Mouse (Mus musculus) heart, embryonic 16.5 days (tissue): ENCODE data around the gene Cercam. TPM values are rescaled to one million over a fixed set of nuclear protein-coding genes. Genes with fewer than 3 reads are reported as not detected.
A peak's percentile ranks its signal among the peaks of the same experiment; 100 is the strongest.

Experiments
- ATAC-seq: fragments of 200-750 bp; cut with Nextera tagmentation; replicated peaks from 2 replicates; pipeline ENCODE4 v1.8.0; 2017; ENCODE audit warnings: moderate number of reproducible peaks; ENCODE audit not compliant: insufficient read depth, low FRiP score; ENCODE audit errors: extremely low read depth
- H3K27ac ChIP-seq: fragments of 300-500 bp; sonication (generic); 2 replicates; pipeline ENCODE4 v1.5.1; 2014; ENCODE audit warnings: mild to moderate bottlenecking, low read length, control low read depth, moderate library complexity
- H3K27me3 ChIP-seq: fragments of 300-500 bp; sonication (generic); 2 replicates; pipeline ENCODE4 v1.6.1; 2014; ENCODE audit warnings: low read length, mixed read lengths; ENCODE audit not compliant: control insufficient read depth, insufficient read depth
- H3K36me3 ChIP-seq: fragments of 300-500 bp; sonication (generic); 2 replicates; pipeline ENCODE4 v1.6.1; 2014; ENCODE audit not compliant: control insufficient read depth, insufficient read depth
- H3K4me1 ChIP-seq: fragments of 300-500 bp; sonication (generic); 2 replicates; pipeline ENCODE4 v1.6.1; 2014; ENCODE audit warnings: low read length, mixed read lengths; ENCODE audit not compliant: control insufficient read depth, insufficient read depth
- H3K4me2 ChIP-seq: fragments of 300-500 bp; sonication (generic); 2 replicates; pipeline ENCODE4 v1.6.1; 2014; ENCODE audit warnings: low read depth, mild to moderate bottlenecking, control low read depth, low read length
- H3K4me3 ChIP-seq: fragments of 300-500 bp; sonication (generic); 2 replicates; pipeline ENCODE4 v1.5.1; 2014; ENCODE audit warnings: mild to moderate bottlenecking, control low read depth, low read length
- H3K9ac ChIP-seq: fragments of 300-500 bp; sonication (generic); 2 replicates; pipeline ENCODE4 v1.6.1; 2014; ENCODE audit warnings: low read length, control low read depth
- H3K9me3 ChIP-seq: fragments of 300-500 bp; sonication (generic); replicated peaks from 2 replicates; pipeline ENCODE4 v1.6.1; 2016; ENCODE audit warnings: low read length; ENCODE audit not compliant: control insufficient read depth
- WGBS: fragments of 180-500 bp; shearing (Covaris S2); extraction: QIAGEN DNeasy Blood & Tissue Kit; methylation state at CpG from one replicate; pipeline ENCODE4 v1.1.7; 2014; 5-methylcytosine and 5-hydroxymethylcytosine counted together
- polyA plus RNA-seq: library from polyadenylated mRNA; unstranded; fragments of >200 nt; fragmentation: Nextera tagmentation; extraction: Ambion mirVana; gene quantifications from 2 replicates; pipeline ENCODE4 v1.2.1, GENCODE M21; 2015

Cercam gene
- polyA plus RNA-seq, 1 experiment from 2014 or later = 21.5 TPM

DNA sequence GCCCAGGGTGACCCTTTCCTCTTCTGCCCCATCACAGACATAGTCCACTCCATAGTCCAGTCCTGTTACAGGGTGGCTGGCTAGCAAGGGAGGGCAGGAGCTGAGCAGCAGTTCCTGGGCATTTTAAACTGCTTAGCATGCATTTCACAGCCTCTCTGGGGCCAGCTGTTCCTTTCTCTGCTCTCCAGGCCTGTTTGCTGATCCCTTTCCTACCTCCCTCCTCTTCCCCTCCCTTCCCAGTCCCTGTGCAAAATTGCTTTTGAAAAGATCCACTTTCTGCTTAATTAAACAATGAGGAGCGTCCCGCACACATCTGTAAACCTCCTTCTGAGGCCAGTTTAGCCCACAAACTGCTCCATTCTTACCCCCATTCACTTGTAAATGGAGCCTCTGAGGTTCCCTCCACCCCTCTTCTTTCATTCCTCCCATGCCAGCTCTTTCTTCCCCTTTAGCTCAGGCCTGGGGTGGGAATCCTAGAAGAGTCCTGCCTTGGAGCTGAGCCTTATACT is 33.5 kb upstream of the Cercam start:
- ATAC-seq = no peak
- Histone ChIP-seq H3K36me3 (peaks cover 8% of the 10 kb centered on the region), H3K4me1 (no peaks in the 10 kb centered on the region)

DNA sequence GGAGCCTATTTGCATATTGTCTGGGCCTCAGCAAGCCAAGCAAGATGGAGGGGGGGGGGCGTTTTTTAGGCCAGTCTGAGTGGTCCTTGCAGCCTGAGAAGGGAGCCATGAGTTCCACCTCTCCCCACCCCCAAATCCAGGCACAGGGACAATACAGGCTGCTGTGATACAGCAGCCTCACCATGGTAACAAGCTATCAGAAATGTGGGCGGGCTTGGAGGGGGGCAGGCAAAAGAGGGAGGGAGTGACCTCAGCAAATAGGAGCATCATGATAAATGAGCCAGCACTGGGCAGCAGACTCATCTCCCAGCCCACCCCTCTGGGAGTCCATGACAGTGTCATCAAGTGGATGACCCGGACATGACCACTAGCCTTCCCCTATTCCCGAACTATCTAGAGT is 29.5 kb upstream of the Cercam start:
- H3K4me1 ChIP-seq = no peaks in the 10 kb centered on the region
- no peak overlapping the region for H3K4me2 ChIP-seq
- no peak overlapping the region for H3K27ac ChIP-seq
- H3K4me3 ChIP-seq = no peak overlapping the region
- no peaks in the 10 kb centered on the region for H3K9me3 ChIP-seq
- H3K9ac ChIP-seq = no peak overlapping the region
- 52% methylated on average over 4 of the region's 4 CpGs for WGBS
- H3K36me3 ChIP-seq = peaks cover 18% of the 10 kb centered on the region
- H3K27me3 ChIP-seq = peaks cover 14% of the 10 kb centered on the region
- ATAC-seq = no peak

More for the DNA sequence above, 33.5 kb upstream of the Cercam start:
- Histone ChIP-seq H3K4me2 (no peak overlapping the region), H3K27me3 (no peaks in the 10 kb centered on the region), H3K4me3 (no peak overlapping the region), H3K9ac (no peak overlapping the region), H3K27ac (no peak overlapping the region), H3K9me3 (no peaks in the 10 kb centered on the region)
- 73% methylated on average over 2 of the region's 2 CpGs for WGBS

DNA sequence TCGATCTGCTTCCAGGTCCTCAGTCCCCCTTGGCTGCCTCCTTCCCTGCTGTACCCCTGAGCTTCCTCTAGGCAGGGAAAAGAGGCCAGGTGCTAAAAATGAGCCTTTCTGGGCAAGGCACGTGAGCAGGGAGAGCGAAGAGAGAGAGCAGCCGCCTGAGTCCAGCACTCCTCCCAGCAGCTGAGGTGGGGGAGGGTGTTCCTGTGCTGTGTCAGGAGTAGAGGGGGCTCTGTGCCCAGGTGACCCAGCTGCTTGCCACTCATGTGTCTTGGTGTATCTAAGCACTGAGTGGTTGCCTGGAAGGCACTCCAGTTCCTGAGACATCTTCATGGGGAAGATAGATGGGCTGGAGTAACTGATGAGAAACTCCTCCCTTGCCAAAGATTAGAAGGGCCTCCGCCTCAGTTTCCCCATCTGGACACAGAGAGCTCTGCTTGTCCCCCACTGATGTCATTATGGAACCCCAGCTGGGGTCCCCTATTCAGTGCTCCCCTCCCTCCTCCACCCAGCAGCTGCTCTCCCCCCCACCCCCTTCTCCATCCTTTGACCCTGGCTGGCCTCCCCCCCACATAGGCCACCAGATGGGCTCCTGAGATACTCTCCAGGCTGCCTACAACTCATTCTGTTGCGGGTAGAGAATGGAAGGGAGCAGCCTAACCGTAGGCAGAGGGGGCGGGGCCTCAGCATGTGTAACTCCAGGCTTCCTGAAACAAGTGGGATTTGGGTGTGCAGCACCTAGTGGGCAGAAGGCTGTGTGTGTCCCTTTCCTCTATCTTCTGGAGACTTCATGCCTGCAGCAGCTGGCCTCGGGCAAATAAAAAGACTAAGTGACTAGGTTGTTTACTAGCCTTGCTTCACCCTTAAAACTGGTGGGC is 25.5 kb upstream of the Cercam start:
- H3K9ac ChIP-seq = no peak overlapping the region
- no peak overlapping the region for H3K4me2 ChIP-seq
- no peak overlapping the region for H3K4me3 ChIP-seq
- H3K27me3 ChIP-seq = peaks cover 45% of the 10 kb centered on the region
- no peaks in the 10 kb centered on the region for H3K9me3 ChIP-seq
- 73% methylated on average over 9 of the region's 9 CpGs for WGBS
- no peak for ATAC-seq
- H3K36me3 ChIP-seq = peaks cover 15% of the 10 kb centered on the region
- H3K27ac ChIP-seq = no peak overlapping the region
- H3K4me1 ChIP-seq = 0 out of 2 replicates have a peak, but pooled peaks cover 3% of the 10 kb centered on the region

DNA sequence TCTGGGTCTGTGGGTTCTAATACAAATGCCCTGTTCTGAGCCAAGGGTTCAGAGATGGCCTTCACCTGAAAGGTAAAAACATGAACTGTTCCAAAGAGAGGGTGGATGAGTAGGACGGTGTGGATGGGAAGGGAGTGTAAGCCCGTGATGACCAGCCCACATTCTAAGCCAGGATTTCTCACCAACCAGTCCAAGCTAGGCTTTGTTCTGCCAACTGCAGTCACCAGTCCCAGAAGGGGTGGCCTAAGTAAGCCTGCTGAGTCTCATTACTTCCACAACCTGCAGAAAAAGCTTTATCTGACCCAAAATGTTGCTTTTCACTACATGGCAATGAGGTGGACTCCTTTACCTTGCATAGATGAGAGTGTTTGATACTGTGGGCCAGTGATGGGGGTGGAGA is 24.8 kb upstream of the Cercam start:
- H3K9ac ChIP-seq = no peak overlapping the region

DNA sequence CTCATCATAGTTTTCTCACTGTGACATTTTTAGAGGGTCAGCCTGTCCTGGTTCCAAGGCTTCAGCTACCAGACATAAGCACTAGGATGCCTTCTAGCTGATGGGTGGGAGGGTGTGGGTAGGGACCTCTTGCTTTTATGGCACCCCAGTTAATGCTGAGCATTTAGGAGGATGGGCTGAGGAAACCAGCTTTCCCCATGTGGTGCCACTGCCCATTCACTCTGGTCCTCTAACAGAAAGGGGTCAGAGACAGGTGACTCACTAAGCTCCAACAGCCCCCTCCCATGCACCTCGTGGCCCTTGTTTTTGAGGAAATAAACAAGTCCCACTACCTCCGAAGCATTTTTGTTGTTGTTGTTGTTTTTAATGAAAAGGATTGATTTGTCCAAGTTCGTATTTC is 24.3 kb upstream of the Cercam start:
- peaks cover 45% of the 10 kb centered on the region for H3K27me3 ChIP-seq

More for the DNA sequence above, 24.8 kb upstream of the Cercam start:
- Histone ChIP-seq H3K4me3 (no peak overlapping the region), H3K4me2 (no peak overlapping the region), H3K27me3 (peaks cover 45% of the 10 kb centered on the region), H3K9me3 (no peaks in the 10 kb centered on the region), H3K4me1 (0 out of 2 replicates have a peak, but pooled peaks cover 3% of the 10 kb centered on the region), H3K36me3 (peaks cover 15% of the 10 kb centered on the region), H3K27ac (no peak overlapping the region)
- ATAC-seq = no peak
- WGBS = 86% methylated on average over 2 of the region's 2 CpGs

DNA sequence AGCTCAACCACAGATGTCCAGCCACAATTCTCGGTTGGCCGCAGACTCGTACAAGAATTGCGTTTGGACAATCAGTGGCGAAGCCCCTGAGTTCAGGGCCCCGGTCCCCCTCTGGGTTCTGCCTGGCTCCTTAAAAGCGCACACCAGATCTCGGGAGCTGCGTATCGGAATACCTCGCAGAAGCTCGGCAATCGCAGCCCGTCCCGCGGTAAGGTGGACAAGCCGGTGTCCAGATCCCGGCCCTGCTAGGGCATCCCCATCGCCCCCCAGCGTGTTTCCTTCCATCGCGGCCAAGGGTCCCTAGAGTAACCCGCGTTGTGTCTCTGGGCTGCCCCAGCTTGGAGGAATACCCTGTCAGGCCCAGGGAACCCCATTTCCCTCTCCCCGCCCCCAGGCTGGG is 23.3 kb upstream of the Cercam start:
- WGBS = 28% methylated on average over 25 of the region's 25 CpGs
- Histone ChIP-seq H3K4me2 (peak overlapping the region; percentile 13), H3K9me3 (no peaks in the 10 kb centered on the region), H3K36me3 (peaks cover 15% of the 10 kb centered on the region), H3K27me3 (peaks cover 45% of the 10 kb centered on the region), H3K4me3 (peak overlapping the region; percentile 18; the same call in 1 of the 2 replicates), H3K4me1 (0 out of 2 replicates have a peak, but pooled peaks cover 3% of the 10 kb centered on the region), H3K9ac (no peak overlapping the region), H3K27ac (no peak overlapping the region)
- ATAC-seq = no peak

More for the DNA sequence above, 24.3 kb upstream of the Cercam start:
- H3K9ac ChIP-seq = no peak overlapping the region
- no peaks in the 10 kb centered on the region for H3K9me3 ChIP-seq
- ATAC-seq = no peak
- no peak overlapping the region for H3K27ac ChIP-seq
- H3K4me1 ChIP-seq = 0 out of 2 replicates have a peak, but pooled peaks cover 3% of the 10 kb centered on the region
- peaks cover 15% of the 10 kb centered on the region for H3K36me3 ChIP-seq
- H3K4me2 ChIP-seq = no peak overlapping the region
- H3K4me3 ChIP-seq = no peak overlapping the region
- 48% methylated on average over 3 of the region's 3 CpGs for WGBS

DNA sequence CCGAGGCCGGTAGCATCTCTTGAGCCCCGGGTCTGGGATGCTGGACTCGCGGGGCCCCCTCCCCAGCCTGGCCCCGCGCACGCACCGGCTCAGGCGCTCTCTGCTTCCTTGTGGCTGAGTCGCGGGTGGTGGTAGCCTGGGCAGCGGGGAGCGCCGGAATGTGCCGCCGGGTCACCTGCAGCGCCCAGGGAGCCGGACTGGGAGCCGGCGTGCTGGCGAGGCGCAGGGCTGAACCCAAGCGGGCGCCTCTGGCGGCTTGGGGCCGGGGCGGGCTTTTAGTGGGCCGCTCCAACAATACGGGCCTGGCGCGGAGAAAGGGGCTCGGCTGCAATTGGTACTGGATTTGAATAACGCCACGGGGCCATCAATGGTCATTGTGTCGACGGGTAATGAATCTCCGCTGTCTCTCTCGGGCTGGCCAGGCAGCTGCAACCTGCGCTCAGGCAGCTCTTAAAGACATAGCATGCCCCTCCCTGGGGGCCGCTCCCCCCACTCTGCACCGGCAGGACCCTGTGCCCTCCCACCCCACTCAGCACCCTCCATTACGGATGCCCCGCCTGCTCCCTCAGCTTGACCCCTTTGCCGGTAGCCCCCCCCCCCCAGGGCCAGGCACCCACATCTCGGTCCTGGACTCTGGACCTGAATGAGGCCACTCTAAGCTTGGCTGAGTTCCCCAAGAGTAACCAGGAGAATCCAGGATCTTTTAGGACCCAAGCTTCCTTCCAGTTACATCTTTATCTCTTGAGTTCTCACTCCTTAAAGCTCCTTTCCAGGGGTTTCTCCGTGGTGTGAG is 22.7 kb upstream of the Cercam start:
- H3K4me2 ChIP-seq = peak overlapping the region; percentile 13
- no peak for ATAC-seq
- no peaks in the 10 kb centered on the region for H3K9me3 ChIP-seq
- H3K36me3 ChIP-seq = peaks cover 14% of the 10 kb centered on the region
- WGBS = 10% methylated on average over 46 of the region's 47 CpGs
- no peak overlapping the region for H3K9ac ChIP-seq
- 0 out of 2 replicates have a peak, but pooled peaks cover 3% of the 10 kb centered on the region for H3K4me1 ChIP-seq
- no peak overlapping the region for H3K27ac ChIP-seq
- H3K27me3 ChIP-seq = peaks cover 45% of the 10 kb centered on the region
- peak overlapping the region; percentile 18; the same call in 1 of the 2 replicates for H3K4me3 ChIP-seq

DNA sequence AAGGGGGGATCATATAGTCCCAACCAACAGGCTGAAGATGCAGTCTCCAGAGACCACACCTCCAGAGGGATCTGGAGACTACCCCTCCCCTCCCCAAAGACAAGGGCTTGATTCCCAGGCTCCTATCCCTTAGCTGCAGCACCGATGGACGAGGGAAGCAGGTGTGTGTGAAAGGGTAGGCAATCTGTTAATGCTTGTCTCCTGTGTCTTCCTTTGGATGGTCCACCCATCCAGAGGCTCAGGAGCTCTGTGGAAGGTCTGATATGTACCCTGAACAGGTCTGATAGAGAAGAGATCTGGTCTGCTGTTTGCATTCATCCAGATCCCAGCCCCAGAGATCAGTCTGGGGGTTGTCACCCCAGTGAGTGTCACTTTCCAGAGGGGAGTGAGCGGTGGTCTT is 22.1 kb upstream of the Cercam start:
- Histone ChIP-seq H3K4me3 (no peak overlapping the region), H3K9me3 (no peaks in the 10 kb centered on the region), H3K4me1 (0 out of 2 replicates have a peak, but pooled peaks cover 3% of the 10 kb centered on the region), H3K27ac (no peak overlapping the region), H3K9ac (no peak overlapping the region), H3K4me2 (no peak overlapping the region), H3K27me3 (peaks cover 45% of the 10 kb centered on the region), H3K36me3 (peaks cover 11% of the 10 kb centered on the region; the same call in 1 of the 2 replicates)
- WGBS = 48% methylated on average over 3 of the region's 3 CpGs
- ATAC-seq = no peak
